Mouse (Mus musculus) liver, postnatal 0 days (tissue): ENCODE measurements around the gene Hsd17b14. TPM values are rescaled to one million over a fixed set of nuclear protein-coding genes. Genes with fewer than 3 reads are reported as not detected.
A peak's percentile ranks its signal among the peaks of the same experiment; 100 is the strongest.

Source experiments
- ATAC-seq: fragments of 200-750 bp; cut with Nextera tagmentation; 2 replicates; pipeline ENCODE4 v1.8.0; 2017; ENCODE audit warnings: mild to moderate bottlenecking, moderate library complexity
- DNase-seq: peaks from one replicate; pipeline ENCODE4 v3.0.0-alpha.2; 2016
- H3K27ac ChIP-seq: fragments of 300-500 bp; sonication (generic); 2 replicates; pipeline ENCODE4 v1.5.1; 2014; ENCODE audit warnings: antibody characterized with exemption, moderate library complexity, mild to moderate bottlenecking, low read depth
- H3K27me3 ChIP-seq: fragments of 300-500 bp; sonication (generic); 2 replicates; pipeline ENCODE4 v1.6.1; 2014; ENCODE audit warnings: low read length, control low read depth, mixed read lengths; ENCODE audit not compliant: insufficient read depth
- H3K36me3 ChIP-seq: fragments of 300-500 bp; sonication (generic); replicated peaks from 2 replicates; pipeline ENCODE4 v1.6.1; 2014; ENCODE audit warnings: mild to moderate bottlenecking, control low read depth, low read length, moderate library complexity, mixed read lengths; ENCODE audit not compliant: insufficient read depth
- H3K4me1 ChIP-seq: fragments of 300-500 bp; sonication (generic); 2 replicates; pipeline ENCODE4 v1.6.1; 2014; ENCODE audit warnings: antibody characterized with exemption, mild to moderate bottlenecking, control low read depth; ENCODE audit not compliant: insufficient read depth
- H3K4me2 ChIP-seq: fragments of 300-500 bp; sonication (generic); 2 replicates; pipeline ENCODE4 v1.6.1; 2014; ENCODE audit warnings: low read depth, mild to moderate bottlenecking, low read length, moderate library complexity, mixed read lengths
- H3K4me3 ChIP-seq: fragments of 300-500 bp; sonication (generic); 2 replicates; pipeline ENCODE4 v1.5.1; 2014; ENCODE audit warnings: low read depth, low read length
- H3K9ac ChIP-seq: fragments of 300-500 bp; sonication (generic); replicated peaks from 2 replicates; pipeline ENCODE4 v1.6.1; 2014; ENCODE audit warnings: mild to moderate bottlenecking, moderate library complexity
- H3K9me3 ChIP-seq: fragments of 300-500 bp; sonication (generic); 2 replicates; pipeline ENCODE4 v1.6.1; 2016; ENCODE audit warnings: mild to moderate bottlenecking, control low read depth, low read length, mixed read lengths
- CTCF ChIP-seq: sonication (generic); IDR thresholded peaks from 2 replicates; pipeline ENCODE4 v1.5.1; 2016; ENCODE audit warnings: antibody characterized with exemption, low read depth
- EP300 ChIP-seq: IDR thresholded peaks from 2 replicates; pipeline ENCODE4 v1.6.1; 2016; ENCODE audit warnings: antibody characterized with exemption, low read depth, mild to moderate bottlenecking
- WGBS: fragments of 180-500 bp; shearing (Covaris S2); extraction: QIAGEN DNeasy Blood & Tissue Kit; methylation state at CpG from one replicate; pipeline ENCODE4 v1.1.7; 2014; ENCODE audit not compliant: insufficient replicate concordance; 5-methylcytosine and 5-hydroxymethylcytosine counted together
- polyA plus RNA-seq: library from polyadenylated mRNA; unstranded; fragments of >200 nt; fragmentation: Nextera tagmentation; extraction: Ambion mirVana; gene quantifications from 2 replicates; pipeline ENCODE4 v1.2.1, GENCODE M21; 2015

The Hsd17b14 gene
- polyA plus RNA-seq, 1 experiment from 2014 or later, result 0.62 TPM

DNA sequence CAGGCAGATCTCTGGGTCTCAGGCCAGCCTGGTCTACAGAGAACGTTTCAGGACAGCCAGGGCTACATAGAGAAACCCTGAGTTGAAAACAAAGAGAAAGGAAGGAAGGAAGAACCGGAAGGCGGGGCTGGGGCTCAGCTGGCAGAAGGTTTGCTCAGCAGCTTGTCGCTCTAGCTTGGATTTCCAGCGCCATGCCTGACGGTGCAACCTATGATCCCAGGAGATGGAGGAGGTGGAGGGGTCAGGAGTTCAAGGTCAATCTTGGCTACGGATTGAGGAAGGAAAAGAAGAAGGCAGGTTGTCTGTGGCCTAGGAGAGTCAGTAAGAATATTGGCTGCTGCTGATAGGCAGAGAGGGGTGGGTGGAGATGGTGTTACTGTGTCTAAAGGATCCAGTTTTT lies 5.5 kb downstream of the Hsd17b14 start:
- TF ChIP-seq CTCF (no peak), EP300 (no peak)
- DNase-seq (no peak), ATAC-seq (no peak)
- H3K9me3 ChIP-seq, result no peaks in the 10 kb centered on the region
- H3K27me3 ChIP-seq, result no peaks in the 10 kb centered on the region
- H3K36me3 ChIP-seq, result no peaks in the 10 kb centered on the region
- no peak overlapping the region for H3K27ac ChIP-seq
- H3K9ac ChIP-seq, result no peak overlapping the region
- peaks cover 3% of the 10 kb centered on the region; the same call in 1 of the 2 replicates for H3K4me1 ChIP-seq
- H3K4me2 ChIP-seq, result peak overlapping the region; percentile 63; the same call in 1 of the 2 replicates
- 62% methylated on average over 7 of the region's 7 CpGs for WGBS
- H3K4me3 ChIP-seq, result no peak overlapping the region

DNA sequence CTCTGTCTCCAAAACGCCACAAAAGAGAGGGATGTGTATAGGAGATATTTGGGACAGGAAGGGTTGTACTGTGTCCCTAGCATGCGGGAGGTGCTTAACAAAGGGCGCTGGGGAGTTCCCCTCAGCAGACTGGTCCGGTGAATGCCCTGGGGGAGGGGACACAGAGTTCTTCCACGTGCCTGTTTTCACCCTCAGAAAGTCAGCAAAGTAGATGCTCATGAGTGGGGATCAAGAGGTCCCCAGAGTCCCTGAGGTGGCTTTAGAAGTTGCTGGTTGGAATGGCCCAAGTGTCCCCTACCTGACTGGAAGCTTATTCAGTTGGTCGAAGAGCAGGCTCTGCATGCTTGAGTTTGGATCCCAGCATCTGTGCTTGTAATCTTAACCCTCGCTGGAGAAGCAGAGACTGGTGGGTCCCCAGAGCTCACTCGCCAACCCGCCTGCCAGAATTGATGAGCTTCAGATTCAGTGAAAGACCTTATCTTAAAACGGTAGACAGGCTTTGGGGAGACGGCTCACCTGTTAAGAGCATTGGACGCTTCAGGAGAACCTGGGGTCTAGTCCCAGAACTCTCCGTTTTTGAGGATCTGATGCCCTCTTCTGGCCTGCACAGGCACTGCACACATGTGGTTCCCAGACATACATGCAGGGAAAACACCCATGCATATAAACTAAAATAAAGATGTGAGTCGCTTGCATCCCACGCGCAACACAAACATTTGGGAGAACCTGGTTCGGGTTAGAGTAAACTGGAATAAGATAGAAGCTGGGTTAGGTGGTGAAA lies 6.3 kb downstream of the Hsd17b14 start:
- Histone ChIP-seq H3K27me3 (no peaks in the 10 kb centered on the region), H3K9me3 (no peaks in the 10 kb centered on the region), H3K4me1 (peaks cover 3% of the 10 kb centered on the region; the same call in 1 of the 2 replicates), H3K36me3 (no peaks in the 10 kb centered on the region), H3K9ac (peak overlapping the region; percentile 23; the same call in 1 of the 2 replicates), H3K4me2 (peak overlapping the region; percentile 63), H3K4me3 (peak overlapping the region; percentile 13; the same call in 1 of the 2 replicates), H3K27ac (no peak overlapping the region)
- TF ChIP-seq CTCF (peak; percentile 94), EP300 (no peak)
- 15% methylated on average over 17 of the region's 17 CpGs for WGBS
- DNase-seq, result peak; percentile 86
- ATAC-seq, result peak; percentile 68

DNA sequence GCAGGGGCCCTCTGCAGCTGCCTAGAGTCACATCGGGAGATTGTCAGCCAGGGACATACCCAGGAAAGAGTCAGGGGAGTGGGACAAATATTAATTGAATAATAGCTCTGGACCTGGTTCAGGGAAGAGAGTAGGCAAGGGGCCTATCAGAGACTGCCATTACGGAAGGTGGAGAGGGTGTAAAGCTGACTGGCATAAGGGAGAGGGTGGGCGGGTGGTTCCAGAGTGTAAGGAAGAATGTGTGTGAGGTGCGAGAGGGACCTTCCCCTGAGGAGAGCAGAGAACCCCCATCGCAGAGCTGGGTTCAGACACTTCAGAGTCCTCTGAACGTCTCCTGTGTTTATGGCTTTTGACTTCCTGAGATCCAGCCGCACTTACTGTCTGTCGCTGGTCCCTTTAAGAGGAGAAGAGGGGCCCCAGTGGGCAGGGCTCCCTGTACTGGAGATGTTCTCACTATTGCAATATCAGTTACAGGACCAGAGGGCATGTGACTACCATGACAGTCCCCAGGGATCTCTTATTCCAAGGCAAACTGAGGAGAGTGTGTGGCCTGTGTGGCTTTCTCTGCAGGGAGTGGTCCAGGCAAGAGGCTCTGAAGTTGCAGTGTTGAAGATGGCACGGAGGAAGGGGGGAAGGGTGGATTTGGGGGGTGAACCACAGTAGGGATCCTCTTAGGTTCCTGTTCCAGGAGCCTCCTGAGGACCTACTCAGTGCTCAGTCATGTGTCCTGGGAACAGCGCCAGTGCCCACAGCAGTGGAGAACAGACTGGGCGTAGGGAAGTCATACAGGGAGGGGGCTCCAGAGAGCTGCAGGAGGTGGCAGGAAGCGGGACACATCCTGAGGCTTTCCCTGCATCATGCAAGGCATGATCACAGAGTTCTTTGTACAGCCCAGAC lies 7.2 kb downstream of the Hsd17b14 start:
- no peak overlapping the region for H3K9ac ChIP-seq
- H3K9me3 ChIP-seq, result no peaks in the 10 kb centered on the region
- peak overlapping the region; percentile 63 for H3K4me2 ChIP-seq
- TF ChIP-seq EP300 (no peak), CTCF (0 out of 2 replicates have a peak, but pooled peaks have one; percentile 15)
- H3K27ac ChIP-seq, result no peak overlapping the region
- peak; percentile 51 for ATAC-seq
- H3K4me3 ChIP-seq, result peak overlapping the region; percentile 13; the same call in 1 of the 2 replicates
- DNase-seq, result no peak
- H3K4me1 ChIP-seq, result peaks cover 3% of the 10 kb centered on the region; the same call in 1 of the 2 replicates
- H3K27me3 ChIP-seq, result no peaks in the 10 kb centered on the region
- 36% methylated on average over 12 of the region's 12 CpGs for WGBS
- no peaks in the 10 kb centered on the region for H3K36me3 ChIP-seq

DNA sequence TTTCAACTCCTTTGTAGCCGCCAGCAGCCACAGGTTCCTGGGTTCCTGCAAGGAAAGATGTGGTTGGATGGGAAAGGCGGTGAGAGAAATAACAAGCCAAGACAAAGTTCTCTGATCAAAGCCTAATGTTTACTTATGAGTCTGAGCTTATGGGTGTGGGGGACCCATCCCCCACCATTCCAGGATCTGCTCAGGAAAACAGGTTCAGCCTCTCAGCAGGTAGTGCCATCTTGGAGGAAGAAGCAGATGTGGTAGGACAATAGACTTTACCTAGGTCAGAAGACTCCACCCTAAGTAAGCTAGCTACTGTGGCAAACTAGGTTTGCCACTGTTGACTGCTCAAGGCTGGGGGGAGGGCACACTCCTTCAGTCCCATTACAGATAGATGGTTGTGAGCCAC lies 10.1 kb downstream of the Hsd17b14 start:
- no peaks in the 10 kb centered on the region for H3K9me3 ChIP-seq
- H3K4me2 ChIP-seq, result no peak overlapping the region
- DNase-seq, result no peak
- peaks cover 28% of the 10 kb centered on the region for H3K4me1 ChIP-seq
- WGBS, result 68% methylated on average over 2 of the region's 2 CpGs
- no peaks in the 10 kb centered on the region for H3K27me3 ChIP-seq
- no peak overlapping the region for H3K4me3 ChIP-seq
- no peak overlapping the region for H3K27ac ChIP-seq
- H3K36me3 ChIP-seq, result no peaks in the 10 kb centered on the region
- TF ChIP-seq EP300, result no peak
- TF ChIP-seq CTCF, result no peak
- no peak for ATAC-seq
- no peak overlapping the region for H3K9ac ChIP-seq

DNA sequence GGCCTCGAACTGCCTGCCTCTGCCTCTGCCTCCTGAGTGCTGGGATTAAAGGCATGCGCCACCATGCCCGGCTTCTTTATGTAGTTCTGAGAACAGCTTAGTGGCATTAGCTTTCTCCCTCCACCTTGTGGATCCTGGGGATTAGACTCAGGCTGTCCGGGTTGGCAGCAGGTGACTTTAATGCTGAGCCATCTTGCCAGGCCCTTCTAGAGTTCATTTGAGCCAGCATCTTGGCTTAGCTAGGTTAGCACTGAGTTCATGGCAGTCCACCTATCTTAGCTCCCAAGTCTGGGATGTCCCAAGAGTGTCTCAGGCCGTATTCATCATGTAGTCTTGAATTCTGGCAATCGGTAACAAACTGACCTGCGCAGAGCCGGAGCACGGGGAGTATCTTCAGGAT lies 10.8 kb downstream of the Hsd17b14 start:
- ATAC-seq, result no peak
- H3K27me3 ChIP-seq, result no peaks in the 10 kb centered on the region
- H3K27ac ChIP-seq, result no peak overlapping the region
- peaks cover 31% of the 10 kb centered on the region for H3K4me1 ChIP-seq
- H3K36me3 ChIP-seq, result no peaks in the 10 kb centered on the region
- TF ChIP-seq EP300 (no peak), CTCF (no peak)
- H3K4me3 ChIP-seq, result no peak overlapping the region
- no peak overlapping the region for H3K4me2 ChIP-seq
- DNase-seq, result no peak
- 86% methylated on average over 9 of the region's 9 CpGs for WGBS
- H3K9ac ChIP-seq, result no peak overlapping the region
- H3K9me3 ChIP-seq, result no peaks in the 10 kb centered on the region

DNA sequence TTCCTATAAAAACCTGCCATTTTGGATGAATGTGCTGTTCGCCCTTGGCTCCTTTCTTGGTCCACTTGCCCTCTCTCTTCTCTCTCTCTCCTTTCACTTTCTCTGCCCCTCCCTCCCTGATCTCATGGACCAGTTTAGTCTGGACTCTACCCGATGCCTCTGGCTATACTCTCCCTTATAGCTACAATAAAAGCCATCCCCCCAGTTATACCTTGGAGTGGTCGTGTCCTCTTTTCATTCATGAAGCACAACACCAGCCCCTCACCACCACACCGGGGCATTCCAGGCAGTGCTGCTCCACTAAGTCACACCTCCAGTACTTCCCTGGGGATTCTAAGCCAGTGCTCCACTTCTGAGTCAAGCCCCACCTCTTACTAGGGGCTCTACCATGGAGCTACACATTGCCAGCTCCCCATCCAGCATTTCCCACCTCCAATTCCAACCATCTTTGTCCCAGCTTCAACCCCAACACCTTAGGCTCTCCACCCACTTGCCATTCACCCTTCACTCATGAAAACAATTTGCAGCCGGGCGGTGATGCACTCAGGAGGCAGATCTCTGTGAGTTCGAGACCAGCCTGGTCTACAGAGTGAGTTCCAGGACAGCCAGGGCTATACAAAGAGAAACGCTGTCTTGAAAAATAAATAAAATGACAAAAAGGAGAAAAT lies 12.6 kb downstream of the Hsd17b14 start:
- no peak overlapping the region for H3K4me3 ChIP-seq
- H3K9ac ChIP-seq, result peak overlapping the region; percentile 66; the same call in 1 of the 2 replicates
- H3K4me1 ChIP-seq, result peaks cover 46% of the 10 kb centered on the region
- ATAC-seq (no peak), DNase-seq (no peak)
- H3K27me3 ChIP-seq, result no peaks in the 10 kb centered on the region
- H3K36me3 ChIP-seq, result no peaks in the 10 kb centered on the region
- H3K27ac ChIP-seq, result peak overlapping the region; percentile 95
- no peaks in the 10 kb centered on the region for H3K9me3 ChIP-seq
- 66% methylated on average over 8 of the region's 8 CpGs for WGBS
- H3K4me2 ChIP-seq, result peak overlapping the region; percentile 81
- TF ChIP-seq EP300 (no peak), CTCF (no peak)
